Mouse (Mus musculus) intestine, embryonic 14.5 days (tissue): ENCODE data around the gene Iffo2. TPM values are rescaled to one million over a fixed set of nuclear protein-coding genes. Genes with fewer than 3 reads are reported as not detected.

ENCODE experiments used
- ATAC-seq: fragments of 200-750 bp; cut with Nextera tagmentation; replicated peaks from 2 replicates; pipeline ENCODE4 v1.8.0; 2017; ENCODE audit warnings: low read depth, moderate number of reproducible peaks, moderate TSS enrichment, moderate library complexity; ENCODE audit not compliant: low FRiP score, low TSS enrichment
- DNase-seq: peaks from one replicate; pipeline ENCODE4 v3.0.0-alpha.2; 2018; ENCODE audit warnings: low spot score
- H3K27ac ChIP-seq: fragments of 300-500 bp; sonication (generic); 2 replicates; pipeline ENCODE4 v1.5.1; 2014; ENCODE audit warnings: low read depth, mild to moderate bottlenecking, control low read depth
- H3K27me3 ChIP-seq: fragments of 300-500 bp; sonication (generic); replicated peaks from 2 replicates; pipeline ENCODE4 v1.6.1; 2014; ENCODE audit warnings: low read length, control low read depth; ENCODE audit not compliant: control insufficient read depth, insufficient read depth
- H3K36me3 ChIP-seq: fragments of 300-500 bp; sonication (generic); 2 replicates; pipeline ENCODE4 v1.6.1; 2014; ENCODE audit warnings: low read length, control low read depth; ENCODE audit not compliant: control insufficient read depth, insufficient read depth
- H3K4me1 ChIP-seq: fragments of 300-500 bp; sonication (generic); replicated peaks from 2 replicates; pipeline ENCODE4 v1.6.1; 2014; ENCODE audit warnings: low read length, control low read depth, mixed read lengths; ENCODE audit not compliant: control insufficient read depth, insufficient read depth
- H3K4me2 ChIP-seq: fragments of 300-500 bp; sonication (generic); 2 replicates; pipeline ENCODE4 v1.6.1; 2014; ENCODE audit warnings: low read length
- H3K4me3 ChIP-seq: fragments of 300-500 bp; sonication (generic); 2 replicates; pipeline ENCODE4 v1.5.1; 2014; ENCODE audit warnings: low read depth, low read length, control low read depth, mixed read lengths
- H3K9ac ChIP-seq: fragments of 300-500 bp; sonication (generic); 2 replicates; pipeline ENCODE4 v1.6.1; 2014; ENCODE audit warnings: mild to moderate bottlenecking, low read length
- H3K9me3 ChIP-seq: fragments of 300-500 bp; sonication (generic); 2 replicates; pipeline ENCODE4 v1.6.1; 2016; ENCODE audit warnings: low read length, control low read depth; ENCODE audit not compliant: control insufficient read depth
- WGBS: fragments of 180-500 bp; shearing (Covaris S2); extraction: QIAGEN DNeasy Blood & Tissue Kit; methylation state at CpG from one replicate; pipeline ENCODE4 v1.1.7; 2014; 5-methylcytosine and 5-hydroxymethylcytosine counted together
- polyA plus RNA-seq: library from polyadenylated mRNA; unstranded; fragments of >200 nt; fragmentation: Nextera tagmentation; extraction: Ambion mirVana; gene quantifications from 2 replicates; pipeline ENCODE4 v1.2.1, GENCODE M21; 2014

Iffo2 gene
- polyA plus RNA-seq, 1 experiment from 2014 or later, result 5.2 TPM

DNA sequence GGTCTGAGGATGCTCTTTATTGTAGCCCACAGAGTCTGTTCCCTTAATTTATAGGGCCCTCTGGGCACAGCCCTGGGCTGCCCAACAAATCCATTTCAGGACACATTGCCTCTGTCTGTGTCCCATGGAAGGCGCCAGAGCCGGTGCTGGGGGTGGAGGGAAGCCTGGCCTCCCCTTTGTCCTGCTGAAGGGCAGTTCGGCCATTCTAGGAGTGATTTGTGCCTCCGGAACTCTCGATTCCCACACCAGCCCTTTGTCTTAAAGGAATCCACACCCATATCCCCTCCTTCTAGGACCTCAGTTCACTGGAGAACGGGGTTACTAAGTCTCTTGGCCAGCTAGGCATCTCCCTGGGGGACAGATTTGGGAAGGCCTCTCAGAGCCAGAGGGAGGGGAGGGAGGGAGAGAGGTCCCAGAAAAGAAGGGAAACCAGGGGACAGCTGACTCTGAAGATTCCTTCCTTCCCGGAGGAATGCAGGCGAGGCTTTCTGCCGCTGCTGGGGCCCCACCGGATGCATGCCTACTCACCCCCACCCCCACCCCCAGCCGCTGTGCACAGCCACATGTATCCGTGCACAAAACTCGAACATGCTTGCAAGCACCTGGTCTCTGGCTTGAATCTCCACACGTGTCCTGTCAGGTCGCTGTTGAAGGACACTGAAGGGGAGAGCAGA is 50.5 kb downstream of the Iffo2 start:
- Histone ChIP-seq H3K9me3 (no peaks in the 10 kb centered on the region), H3K4me2 (peak overlapping the region; percentile 49), H3K4me1 (peaks cover 71% of the 10 kb centered on the region), H3K9ac (peak overlapping the region; percentile 42), H3K27me3 (no peaks in the 10 kb centered on the region), H3K27ac (peak overlapping the region; percentile 97), H3K4me3 (peak overlapping the region; percentile 9), H3K36me3 (no peaks in the 10 kb centered on the region)
- DNase-seq (peak; percentile 75), ATAC-seq (peak; percentile 62)
- 10% methylated on average over 15 of the region's 15 CpGs for WGBS

DNA sequence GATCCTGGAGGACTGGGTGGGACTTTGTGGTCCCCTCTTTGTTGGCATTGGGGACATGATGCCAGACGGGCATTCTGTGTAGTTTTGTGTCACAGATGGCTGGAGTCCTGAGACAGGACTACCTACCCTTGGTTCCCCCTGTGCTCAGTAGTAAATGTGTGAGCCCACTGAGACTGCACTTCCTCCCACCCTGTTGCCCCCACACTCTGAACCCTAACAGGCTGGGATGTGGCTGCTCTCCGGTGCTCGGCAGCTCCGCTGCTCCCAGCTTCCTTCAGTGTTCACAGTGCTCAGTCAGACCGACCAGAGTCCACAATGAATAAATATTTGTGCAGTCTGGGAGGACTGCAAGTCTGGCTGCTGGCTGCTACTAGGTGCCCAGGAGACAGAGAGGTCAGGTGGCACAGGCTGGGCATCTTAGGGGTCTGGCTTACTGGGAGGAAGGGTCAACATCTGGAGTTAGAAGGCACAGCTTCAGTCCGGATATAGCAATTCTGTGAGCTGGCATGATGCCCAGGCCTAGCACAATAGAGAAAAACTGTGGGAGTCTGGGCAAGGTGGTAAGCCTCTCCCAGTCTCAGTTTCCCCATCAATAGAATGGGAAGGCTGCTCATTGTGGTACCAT is 51.2 kb downstream of the Iffo2 start:
- Histone ChIP-seq H3K4me1 (peaks cover 68% of the 10 kb centered on the region), H3K9ac (peak overlapping the region; percentile 42), H3K36me3 (no peaks in the 10 kb centered on the region), H3K27me3 (no peaks in the 10 kb centered on the region), H3K9me3 (no peaks in the 10 kb centered on the region), H3K27ac (peak overlapping the region; percentile 97), H3K4me2 (peak overlapping the region; percentile 49), H3K4me3 (peak overlapping the region; percentile 9; the same call in 1 of the 2 replicates)
- no peak for ATAC-seq
- DNase-seq, result no peak
- 8% methylated on average over 6 of the region's 6 CpGs for WGBS

DNA sequence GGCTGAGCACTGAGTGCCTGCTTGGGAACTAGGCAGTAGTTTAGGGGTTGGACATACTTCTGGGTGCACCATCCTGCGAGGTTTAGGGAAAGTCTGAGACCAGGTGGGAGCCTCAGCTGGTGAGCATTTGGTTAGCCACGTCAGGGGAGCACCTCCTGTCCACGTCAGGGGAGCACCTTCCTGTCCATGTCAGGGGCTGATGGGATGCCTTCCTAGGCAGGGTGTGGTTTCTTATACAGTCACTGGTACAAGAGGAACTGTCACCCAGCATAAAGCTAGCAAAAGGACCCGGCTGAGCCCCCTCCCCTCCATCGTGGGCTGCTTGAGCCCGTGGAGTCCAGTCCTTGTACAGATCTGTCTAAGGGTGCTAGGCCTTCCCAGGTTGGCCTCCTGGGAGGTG is 52.0 kb downstream of the Iffo2 start:
- Histone ChIP-seq H3K4me3 (no peak overlapping the region), H3K36me3 (no peaks in the 10 kb centered on the region), H3K9me3 (no peaks in the 10 kb centered on the region), H3K27me3 (no peaks in the 10 kb centered on the region), H3K4me1 (peaks cover 60% of the 10 kb centered on the region), H3K9ac (no peak overlapping the region), H3K27ac (peak overlapping the region; percentile 22; the same call in 1 of the 2 replicates), H3K4me2 (no peak overlapping the region)
- 82% methylated on average over 6 of the region's 6 CpGs for WGBS
- no peak for DNase-seq
- no peak for ATAC-seq

DNA sequence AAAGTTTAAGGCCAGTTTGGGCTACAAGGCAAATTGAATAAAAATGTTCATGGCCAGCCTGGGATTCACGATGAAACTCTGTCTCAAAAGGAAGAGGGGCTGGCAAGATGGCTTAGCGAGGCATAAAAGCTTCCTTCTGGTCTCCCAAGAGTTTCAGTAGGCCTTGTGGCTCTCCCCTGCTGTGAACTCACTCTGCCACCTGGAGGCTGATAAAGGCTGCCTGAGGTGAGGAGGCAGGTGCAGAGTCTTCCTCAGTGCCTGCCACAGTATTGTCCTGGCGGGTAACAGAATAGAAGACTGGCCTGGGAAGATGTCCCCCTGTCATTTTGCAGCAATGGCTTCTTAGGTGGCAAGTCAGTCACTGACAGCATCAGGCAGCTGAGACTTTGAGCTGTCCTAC is 52.6 kb downstream of the Iffo2 start:
- no peak for DNase-seq

DNA sequence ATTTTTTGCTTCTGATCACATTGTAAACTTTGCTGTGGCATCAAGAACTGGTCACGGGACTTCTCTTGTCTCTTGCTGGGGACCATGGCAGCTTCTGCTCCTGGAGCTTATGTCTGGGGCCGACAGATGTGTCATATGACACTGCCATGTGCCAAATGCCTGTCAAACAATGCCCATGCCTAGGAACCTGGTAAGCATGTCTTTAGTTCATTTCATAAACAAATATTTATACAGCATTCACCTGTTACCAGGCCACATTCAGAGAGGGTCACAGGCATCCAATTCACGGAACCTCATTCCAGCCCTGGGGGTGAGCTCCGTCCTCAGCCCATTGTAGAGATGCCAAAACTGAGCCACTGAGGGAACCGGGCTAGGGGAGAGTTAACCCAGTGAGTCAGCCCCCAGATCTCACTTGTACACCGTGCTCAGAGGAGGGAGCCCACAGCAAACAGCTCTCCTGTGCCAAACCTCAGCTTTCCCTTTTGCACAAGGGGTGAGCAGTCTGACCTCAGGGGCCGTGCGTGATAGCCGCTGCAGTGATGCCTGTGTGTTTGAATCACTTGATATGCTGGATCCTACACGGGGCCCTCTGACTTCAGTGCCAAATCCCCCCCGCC is 53.4 kb downstream of the Iffo2 start:
- H3K4me3 ChIP-seq, result no peak overlapping the region
- no peak overlapping the region for H3K9ac ChIP-seq
- no peak overlapping the region for H3K27ac ChIP-seq
- H3K27me3 ChIP-seq, result no peaks in the 10 kb centered on the region
- no peak overlapping the region for H3K4me2 ChIP-seq
- no peak for DNase-seq
- no peaks in the 10 kb centered on the region for H3K36me3 ChIP-seq
- 82% methylated on average over 11 of the region's 11 CpGs for WGBS
- no peaks in the 10 kb centered on the region for H3K9me3 ChIP-seq
- peaks cover 57% of the 10 kb centered on the region for H3K4me1 ChIP-seq
- ATAC-seq, result no peak

More for the DNA sequence above, 52.6 kb downstream of the Iffo2 start:
- H3K36me3 ChIP-seq, result no peaks in the 10 kb centered on the region
- H3K27me3 ChIP-seq, result no peaks in the 10 kb centered on the region
- no peak for ATAC-seq
- 67% methylated on average over 3 of the region's 3 CpGs for WGBS
- no peak overlapping the region for H3K4me2 ChIP-seq
- H3K9me3 ChIP-seq, result no peaks in the 10 kb centered on the region
- peaks cover 59% of the 10 kb centered on the region for H3K4me1 ChIP-seq
- no peak overlapping the region for H3K4me3 ChIP-seq
- no peak overlapping the region for H3K9ac ChIP-seq
- no peak overlapping the region; the same call in 1 of the 2 replicates for H3K27ac ChIP-seq

DNA sequence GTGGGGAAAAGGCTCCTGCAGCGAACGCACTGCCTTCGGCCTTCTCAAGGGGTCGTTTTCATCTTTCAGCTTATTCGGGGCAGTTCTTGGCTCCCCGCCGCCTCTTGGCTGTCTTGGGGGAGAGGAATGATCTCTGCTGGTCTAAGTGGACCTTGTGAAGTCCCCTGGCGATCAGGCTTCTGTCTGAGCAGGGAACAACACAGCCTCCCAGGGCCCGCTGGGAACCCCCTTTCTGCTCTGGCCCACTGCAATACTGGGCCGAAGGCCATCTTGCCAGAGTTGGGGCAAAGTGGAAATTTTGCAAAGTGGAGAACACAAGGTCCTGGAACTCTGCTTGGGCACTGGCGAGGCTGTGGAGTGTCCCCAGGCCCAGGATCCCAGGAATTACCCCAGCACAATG is 54.4 kb downstream of the Iffo2 start:
- H3K27ac ChIP-seq, result 0 out of 2 replicates have a peak overlapping the region, but pooled peaks have one; percentile 27
- no peaks in the 10 kb centered on the region for H3K36me3 ChIP-seq
- no peak overlapping the region for H3K4me3 ChIP-seq
- H3K9me3 ChIP-seq, result no peaks in the 10 kb centered on the region
- no peaks in the 10 kb centered on the region for H3K27me3 ChIP-seq
- H3K4me1 ChIP-seq, result peaks cover 48% of the 10 kb centered on the region
- H3K4me2 ChIP-seq, result no peak overlapping the region
- WGBS, result 72% methylated on average over 11 of the region's 11 CpGs
- no peak for DNase-seq
- no peak for ATAC-seq
- no peak overlapping the region for H3K9ac ChIP-seq

DNA sequence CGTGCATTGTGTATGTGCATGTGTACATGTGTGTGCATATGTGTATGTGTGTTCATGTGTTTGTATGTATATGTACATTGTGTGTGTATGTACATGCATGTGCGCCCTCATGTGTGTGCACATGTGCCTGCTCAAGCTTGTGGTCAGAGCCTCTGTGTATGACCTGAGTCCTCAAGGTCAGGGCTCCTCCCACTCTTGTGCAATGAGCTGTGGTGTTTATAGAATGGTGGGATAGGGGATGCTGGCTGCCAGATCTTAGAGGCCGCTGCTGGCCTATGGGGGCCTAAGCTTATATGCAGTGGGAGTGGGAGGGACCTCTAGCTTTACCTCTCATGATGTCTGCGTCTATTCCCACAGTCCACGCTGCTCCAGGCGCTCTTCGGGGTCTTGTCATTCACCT is 55.4 kb downstream of the Iffo2 start:
- H3K27ac ChIP-seq, result no peak overlapping the region
- 54% methylated on average over 7 of the region's 7 CpGs for WGBS
- no peak overlapping the region for H3K4me2 ChIP-seq
- no peak for ATAC-seq
- no peaks in the 10 kb centered on the region for H3K27me3 ChIP-seq
- H3K4me3 ChIP-seq, result no peak overlapping the region
- DNase-seq, result no peak
- peaks cover 45% of the 10 kb centered on the region for H3K4me1 ChIP-seq
- no peaks in the 10 kb centered on the region for H3K9me3 ChIP-seq
- H3K9ac ChIP-seq, result no peak overlapping the region
- H3K36me3 ChIP-seq, result no peaks in the 10 kb centered on the region

DNA sequence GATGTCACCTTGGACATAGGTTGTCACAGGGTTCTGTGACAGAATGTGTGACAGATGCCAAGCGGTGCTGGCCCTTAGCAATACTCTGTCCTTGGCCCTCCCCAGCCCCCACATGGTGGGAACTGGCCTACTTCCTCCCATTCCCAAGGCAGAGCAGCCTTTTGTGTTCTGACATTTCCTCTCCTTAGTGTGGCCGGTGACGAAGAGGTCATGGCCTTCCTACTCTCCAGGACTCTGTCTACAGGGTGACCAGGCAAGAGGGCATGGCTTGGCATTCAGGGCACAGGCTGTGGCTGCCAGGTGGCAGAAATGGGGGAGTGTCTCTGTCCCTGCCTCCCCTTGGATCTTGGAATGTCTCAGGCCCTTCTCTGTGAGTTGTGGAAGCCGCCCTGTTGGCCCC is 57.0 kb downstream of the Iffo2 start:
- H3K4me1 ChIP-seq, result peaks cover 28% of the 10 kb centered on the region
- ATAC-seq, result no peak
- H3K9me3 ChIP-seq, result no peaks in the 10 kb centered on the region
- H3K27ac ChIP-seq, result no peak overlapping the region
- no peak overlapping the region for H3K4me3 ChIP-seq
- no peaks in the 10 kb centered on the region for H3K36me3 ChIP-seq
- 71% methylated on average over 4 of the region's 4 CpGs for WGBS
- no peaks in the 10 kb centered on the region for H3K27me3 ChIP-seq
- no peak for DNase-seq
- no peak overlapping the region for H3K4me2 ChIP-seq
- no peak overlapping the region for H3K9ac ChIP-seq
